Mouse (Mus musculus) lung, embryonic 14.5 days (tissue): ENCODE data around the gene Slc25a25. TPM values are rescaled to one million over a fixed set of nuclear protein-coding genes. Genes with fewer than 3 reads are reported as not detected.
A peak's percentile ranks its signal among the peaks of the same experiment; 100 is the strongest.

Source experiments
- ATAC-seq: fragments of 200-750 bp; cut with Nextera tagmentation; 2 replicates; pipeline ENCODE4 v1.8.0; 2017; ENCODE audit warnings: mild to moderate bottlenecking, moderate TSS enrichment, moderate library complexity; ENCODE audit not compliant: insufficient read depth
- DNase-seq: peaks from one replicate; pipeline ENCODE4 v3.0.0-alpha.2; 2015
- H3K27ac ChIP-seq: fragments of 300-500 bp; sonication (generic); 2 replicates; pipeline ENCODE4 v1.5.1; 2014; ENCODE audit warnings: low read depth, mild to moderate bottlenecking, moderate library complexity
- H3K27me3 ChIP-seq: fragments of 300-500 bp; sonication (generic); 2 replicates; pipeline ENCODE4 v1.6.1; 2014; ENCODE audit warnings: low read length, control low read depth; ENCODE audit not compliant: insufficient read depth
- H3K36me3 ChIP-seq: fragments of 300-500 bp; sonication (generic); 2 replicates; pipeline ENCODE4 v1.6.1; 2014; ENCODE audit warnings: control low read depth; ENCODE audit not compliant: insufficient read depth
- H3K4me1 ChIP-seq: fragments of 300-500 bp; sonication (generic); 2 replicates; pipeline ENCODE4 v1.6.1; 2014; ENCODE audit warnings: antibody characterized with exemption, control low read depth; ENCODE audit not compliant: insufficient read depth
- H3K4me2 ChIP-seq: fragments of 300-500 bp; sonication (generic); 2 replicates; pipeline ENCODE4 v1.6.1; 2014; ENCODE audit warnings: mild to moderate bottlenecking
- H3K4me3 ChIP-seq: fragments of 300-500 bp; sonication (generic); 2 replicates; pipeline ENCODE4 v1.5.1; 2014; ENCODE audit warnings: low read depth, low read length
- H3K9ac ChIP-seq: fragments of 300-500 bp; sonication (generic); 2 replicates; pipeline ENCODE4 v1.6.1; 2014
- H3K9me3 ChIP-seq: fragments of 300-500 bp; sonication (generic); 2 replicates; pipeline ENCODE4 v1.6.1; 2016; ENCODE audit warnings: low read depth, low read length, control low read depth
- CTCF ChIP-seq: IDR thresholded peaks from 2 replicates; pipeline ENCODE4 v1.5.1; 2016; ENCODE audit warnings: antibody characterized with exemption, low read depth
- WGBS: fragments of 180-500 bp; shearing (Covaris S2); extraction: QIAGEN DNeasy Blood & Tissue Kit; methylation state at CpG from one replicate; pipeline ENCODE4 v1.1.7; 2014; 5-methylcytosine and 5-hydroxymethylcytosine counted together
- polyA plus RNA-seq: library from polyadenylated mRNA; unstranded; fragments of >200 nt; fragmentation: Nextera tagmentation; extraction: Ambion mirVana; gene quantifications from 2 replicates; pipeline ENCODE4 v1.2.1, GENCODE M21; 2014

Slc25a25 gene
- polyA plus RNA-seq, 1 experiment from 2014 or later: 19.5 TPM

GRCm38 (mm10) chr2:32459657-32460056 is 8.4 kb upstream of the Slc25a25 start:
- WGBS: 86% methylated on average over 2 of the region's 2 CpGs
- H3K36me3 ChIP-seq: 0 out of 2 replicates have a peak, but pooled peaks cover 7% of the 10 kb centered on the region

GRCm38 (mm10) chr2:32458300-32458699 is 7.1 kb upstream of the Slc25a25 start:
- no peak for TF ChIP-seq CTCF
- 68% methylated on average over 2 of the region's 2 CpGs for WGBS
- Histone ChIP-seq H3K9me3 (no peaks in the 10 kb centered on the region), H3K36me3 (0 out of 2 replicates have a peak, but pooled peaks cover 7% of the 10 kb centered on the region), H3K9ac (no peak overlapping the region), H3K4me2 (no peak overlapping the region), H3K27ac (no peak overlapping the region), H3K4me3 (no peak overlapping the region), H3K4me1 (no peaks in the 10 kb centered on the region), H3K27me3 (no peaks in the 10 kb centered on the region)
- ATAC-seq (no peak), DNase-seq (no peak)

More at GRCm38 (mm10) chr2:32459657-32460056, 8.4 kb upstream of the Slc25a25 start:
- no peaks in the 10 kb centered on the region for H3K27me3 ChIP-seq
- H3K4me2 ChIP-seq: no peak overlapping the region
- no peaks in the 10 kb centered on the region for H3K9me3 ChIP-seq
- no peak overlapping the region for H3K4me3 ChIP-seq
- no peak for DNase-seq
- ATAC-seq: no peak
- peaks cover 7% of the 10 kb centered on the region for H3K4me1 ChIP-seq
- no peak overlapping the region for H3K27ac ChIP-seq
- H3K9ac ChIP-seq: no peak overlapping the region
- TF ChIP-seq CTCF: no peak

GRCm38 (mm10) chr2:32455101-32455500 is 3.9 kb upstream of the Slc25a25 start:
- Histone ChIP-seq H3K9ac (no peak overlapping the region), H3K4me3 (no peak overlapping the region), H3K4me1 (peaks cover 12% of the 10 kb centered on the region; the same call in 1 of the 2 replicates), H3K27me3 (no peaks in the 10 kb centered on the region), H3K4me2 (peak overlapping the region; percentile 10; the same call in 1 of the 2 replicates), H3K27ac (no peak overlapping the region; the same call in 1 of the 2 replicates), H3K9me3 (no peaks in the 10 kb centered on the region), H3K36me3 (0 out of 2 replicates have a peak, but pooled peaks cover 7% of the 10 kb centered on the region)
- DNase-seq (peak; percentile 17), ATAC-seq (no peak)
- no peak for TF ChIP-seq CTCF
- WGBS: 72% methylated on average over 8 of the region's 8 CpGs

DNA sequence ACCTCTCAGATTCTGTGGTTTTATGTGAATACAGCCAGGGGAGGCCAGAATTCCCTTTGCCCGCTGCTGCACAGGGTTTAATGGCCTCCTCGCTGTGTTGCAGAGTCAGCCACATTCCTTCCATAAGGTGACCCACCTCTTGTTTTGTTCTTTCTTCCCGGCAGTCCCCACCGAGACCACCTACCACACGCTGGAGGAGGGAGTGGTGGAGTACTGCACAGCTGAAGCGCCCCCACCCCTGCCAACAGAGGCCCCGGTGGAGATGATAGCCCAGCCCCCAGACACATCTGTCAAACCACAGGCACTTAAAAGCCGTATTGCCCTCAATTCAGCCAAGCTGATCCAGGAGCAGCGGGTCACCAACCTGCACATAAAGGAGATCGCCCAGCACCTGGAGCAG is 3.4 kb upstream of the Slc25a25 start:
- Histone ChIP-seq H3K4me2 (peak overlapping the region; percentile 10; the same call in 1 of the 2 replicates), H3K4me1 (peaks cover 13% of the 10 kb centered on the region; the same call in 1 of the 2 replicates), H3K9ac (no peak overlapping the region), H3K36me3 (0 out of 2 replicates have a peak, but pooled peaks cover 7% of the 10 kb centered on the region), H3K4me3 (no peak overlapping the region), H3K27ac (no peak overlapping the region; the same call in 1 of the 2 replicates), H3K27me3 (no peaks in the 10 kb centered on the region), H3K9me3 (no peaks in the 10 kb centered on the region)
- no peak for TF ChIP-seq CTCF
- WGBS: 63% methylated on average over 10 of the region's 10 CpGs
- ATAC-seq (no peak), DNase-seq (no peak)

DNA sequence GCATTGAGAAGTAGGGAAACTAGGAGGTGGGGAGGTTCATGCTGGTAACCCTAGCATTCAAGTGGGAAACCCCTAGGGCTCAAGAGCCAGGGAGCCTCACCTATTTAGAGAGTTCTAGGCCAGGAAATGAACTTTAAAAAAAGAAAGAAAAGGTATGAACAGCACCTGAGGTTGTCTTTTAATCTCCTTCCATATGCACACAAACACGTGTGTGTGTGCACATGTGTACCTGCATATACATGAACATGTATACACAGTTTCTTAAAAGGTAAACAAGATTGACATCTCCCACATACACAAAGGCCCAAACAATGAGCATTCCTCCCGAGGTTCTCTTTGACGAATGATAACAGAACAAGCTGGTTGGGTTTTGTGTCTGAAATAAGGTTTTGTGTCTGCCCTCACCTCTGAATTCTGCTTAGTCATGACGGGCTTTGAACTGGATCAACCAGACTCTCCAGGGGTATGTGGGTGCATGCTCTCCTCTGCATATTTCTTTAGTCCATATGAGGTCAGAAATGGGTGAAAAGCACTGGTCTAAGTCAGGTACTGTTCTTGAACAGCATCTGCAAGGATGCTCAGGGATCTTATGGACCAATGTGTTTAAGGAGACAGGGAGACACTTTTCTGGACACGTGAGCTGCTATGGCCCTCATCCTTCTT is 2.5 kb upstream of the Slc25a25 start:
- Histone ChIP-seq H3K9me3 (no peaks in the 10 kb centered on the region), H3K27me3 (no peaks in the 10 kb centered on the region), H3K36me3 (0 out of 2 replicates have a peak, but pooled peaks cover 7% of the 10 kb centered on the region), H3K4me3 (no peak overlapping the region), H3K4me2 (peak overlapping the region; percentile 94; the same call in 1 of the 2 replicates), H3K27ac (no peak overlapping the region), H3K9ac (no peak overlapping the region), H3K4me1 (peaks cover 13% of the 10 kb centered on the region; the same call in 1 of the 2 replicates)
- 70% methylated on average over 5 of the region's 5 CpGs for WGBS
- TF ChIP-seq CTCF: no peak
- DNase-seq (no peak), ATAC-seq (no peak)

DNA sequence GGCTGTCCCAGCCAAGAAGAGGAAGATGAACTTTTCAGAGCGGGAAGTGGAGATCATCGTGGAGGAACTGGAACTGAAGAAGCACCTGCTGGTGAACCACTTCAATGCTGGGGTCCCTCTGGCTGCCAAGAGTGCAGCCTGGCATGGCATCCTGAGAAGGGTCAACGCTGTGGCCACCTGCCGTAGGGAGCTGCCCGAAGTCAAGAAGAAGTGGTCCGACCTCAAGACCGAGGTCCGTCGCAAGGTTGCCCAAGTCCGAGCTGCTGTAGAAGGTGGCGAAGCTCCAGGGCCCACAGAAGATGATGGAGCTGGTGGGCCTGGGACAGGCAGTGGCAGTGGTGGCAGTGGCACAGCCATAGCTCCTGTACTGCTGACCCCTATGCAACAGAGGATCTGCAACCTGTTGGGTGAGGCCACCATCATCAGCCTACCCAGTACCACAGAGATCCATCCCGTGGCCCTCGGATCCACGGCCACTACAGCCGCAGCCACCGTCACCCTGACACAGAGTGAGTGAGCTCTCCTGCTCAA is 1.3 kb upstream of the Slc25a25 start:
- peak overlapping the region; percentile 10; the same call in 1 of the 2 replicates for H3K9ac ChIP-seq
- 0 out of 2 replicates have a peak, but pooled peaks have one; percentile 8 for TF ChIP-seq CTCF
- peak overlapping the region; percentile 19 for H3K27ac ChIP-seq
- no peaks in the 10 kb centered on the region for H3K27me3 ChIP-seq
- H3K36me3 ChIP-seq: 0 out of 2 replicates have a peak, but pooled peaks cover 7% of the 10 kb centered on the region
- no peaks in the 10 kb centered on the region for H3K9me3 ChIP-seq
- WGBS: 92% methylated on average over 16 of the region's 16 CpGs
- H3K4me1 ChIP-seq: peaks cover 15% of the 10 kb centered on the region; the same call in 1 of the 2 replicates
- H3K4me3 ChIP-seq: peak overlapping the region; percentile 82
- ATAC-seq (no peak), DNase-seq (no peak)
- peak overlapping the region; percentile 94 for H3K4me2 ChIP-seq

GRCm38 (mm10) chr2:32451870-32452372 is 676 bp upstream of the Slc25a25 start:
- peak; percentile 96 for ATAC-seq
- peak overlapping the region; percentile 94 for H3K4me2 ChIP-seq
- peaks cover 18% of the 10 kb centered on the region; the same call in 1 of the 2 replicates for H3K4me1 ChIP-seq
- 0 out of 2 replicates have a peak, but pooled peaks cover 7% of the 10 kb centered on the region for H3K36me3 ChIP-seq
- DNase-seq: peak; percentile 100
- WGBS: under 1% methylated on average over 25 of the region's 25 CpGs
- peak overlapping the region; percentile 77 for H3K9ac ChIP-seq
- peak overlapping the region; percentile 82 for H3K4me3 ChIP-seq
- H3K27ac ChIP-seq: peak overlapping the region; percentile 92
- H3K9me3 ChIP-seq: no peaks in the 10 kb centered on the region
- no peaks in the 10 kb centered on the region for H3K27me3 ChIP-seq
- TF ChIP-seq CTCF: no peak
